Mouse (Mus musculus) embryonic facial prominence, embryonic 13.5 days (tissue): ENCODE results near the gene Plekho1. TPM values are rescaled to one million over a fixed set of nuclear protein-coding genes. Genes with fewer than 3 reads are reported as not detected.
A peak's percentile ranks its signal among the peaks of the same experiment; 100 is the strongest.

ENCODE experiments used
- ATAC-seq: fragments of 200-750 bp; cut with Nextera tagmentation; 2 replicates; pipeline ENCODE4 v1.8.0; 2017; ENCODE audit warnings: low read depth; ENCODE audit not compliant: insufficient number of reproducible peaks, insufficient read depth, low FRiP score, low TSS enrichment
- H3K27ac ChIP-seq: fragments of 300-500 bp; sonication (generic); 2 replicates; pipeline ENCODE4 v1.5.1; 2015; ENCODE audit warnings: moderate library complexity, mild to moderate bottlenecking, inconsistent platforms
- H3K27me3 ChIP-seq: fragments of 300-500 bp; sonication (generic); 2 replicates; pipeline ENCODE4 v1.6.1; 2015; ENCODE audit warnings: mild to moderate bottlenecking, inconsistent platforms
- H3K36me3 ChIP-seq: fragments of 300-500 bp; sonication (generic); 2 replicates; pipeline ENCODE4 v1.6.1; 2015; ENCODE audit warnings: mild to moderate bottlenecking, inconsistent platforms
- H3K4me1 ChIP-seq: fragments of 300-500 bp; sonication (generic); 2 replicates; pipeline ENCODE4 v1.6.1; 2015; ENCODE audit warnings: inconsistent platforms
- H3K4me2 ChIP-seq: fragments of 300-500 bp; sonication (generic); 2 replicates; pipeline ENCODE4 v1.6.1; 2015; ENCODE audit warnings: moderate library complexity, mild to moderate bottlenecking, inconsistent platforms
- H3K4me3 ChIP-seq: fragments of 300-500 bp; sonication (generic); 2 replicates; pipeline ENCODE4 v1.5.1; 2015; ENCODE audit warnings: mild to moderate bottlenecking, inconsistent platforms
- H3K9ac ChIP-seq: fragments of 300-500 bp; sonication (generic); 2 replicates; pipeline ENCODE4 v1.6.1; 2015; ENCODE audit warnings: mild to moderate bottlenecking, inconsistent platforms
- H3K9me3 ChIP-seq: fragments of 300-500 bp; sonication (generic); 2 replicates; pipeline ENCODE4 v1.6.1; 2016; ENCODE audit warnings: inconsistent platforms
- WGBS: fragments of 180-500 bp; shearing (Covaris S2); methylation state at CpG from one replicate; pipeline ENCODE4 v1.1.7; 2015; ENCODE audit warnings: mixed read lengths; 5-methylcytosine and 5-hydroxymethylcytosine counted together
- polyA plus RNA-seq: library from polyadenylated mRNA; unstranded; fragments of >200 nt; fragmentation: Nextera tagmentation; extraction: Ambion mirVana; gene quantifications from 2 replicates; pipeline ENCODE4 v1.2.1, GENCODE M21; 2015

The Plekho1 gene
- polyA plus RNA-seq, 1 experiment from 2014 or later, result 47.7 TPM

GRCm38 (mm10) chr3:95992990-95993603 lies 2.7 kb downstream of the Plekho1 start:
- Histone ChIP-seq H3K36me3 (peaks cover 49% of the 10 kb centered on the region), H3K27ac (peak overlapping the region; percentile 99; the same call in 1 of the 2 replicates), H3K4me2 (peak overlapping the region; percentile 80), H3K9ac (peak overlapping the region; percentile 96), H3K4me1 (peaks cover 49% of the 10 kb centered on the region), H3K27me3 (no peaks in the 10 kb centered on the region), H3K4me3 (peak overlapping the region; percentile 80), H3K9me3 (no peaks in the 10 kb centered on the region)
- ATAC-seq, result no peak
- WGBS, result 46% methylated on average over 5 of the region's 5 CpGs

- Histone ChIP-seq H3K9ac (no peak overlapping the region), H3K36me3 (peaks cover 58% of the 10 kb centered on the region), H3K4me2 (no peak overlapping the region), H3K27me3 (no peaks in the 10 kb centered on the region), H3K4me1 (peaks cover 51% of the 10 kb centered on the region), H3K4me3 (no peak overlapping the region), H3K27ac (0 out of 2 replicates have a peak overlapping the region, but pooled peaks have one; percentile 40), H3K9me3 (no peaks in the 10 kb centered on the region)
- WGBS, result 83% methylated on average over 12 of the region's 12 CpGs
- ATAC-seq, result no peak
Measured at GRCm38 (mm10) chr3:95990413-95990941, 5.3 kb downstream of the Plekho1 start.

GRCm38 (mm10) chr3:95988969-95989368 lies 6.8 kb downstream of the Plekho1 start:
- Histone ChIP-seq H3K4me1 (peaks cover 51% of the 10 kb centered on the region), H3K4me2 (no peak overlapping the region), H3K27ac (0 out of 2 replicates have a peak overlapping the region, but pooled peaks have one; percentile 7), H3K9me3 (no peaks in the 10 kb centered on the region), H3K9ac (peak overlapping the region; percentile 27; the same call in 1 of the 2 replicates), H3K27me3 (no peaks in the 10 kb centered on the region), H3K36me3 (peaks cover 58% of the 10 kb centered on the region), H3K4me3 (no peak overlapping the region)
- ATAC-seq, result no peak
- WGBS, result 59% methylated on average over 10 of the region's 10 CpGs

- no peak overlapping the region for H3K9ac ChIP-seq
- H3K4me3 ChIP-seq, result no peak overlapping the region
- H3K36me3 ChIP-seq, result peaks cover 58% of the 10 kb centered on the region
- no peak for ATAC-seq
- no peak overlapping the region for H3K4me2 ChIP-seq
- H3K4me1 ChIP-seq, result peaks cover 43% of the 10 kb centered on the region
- H3K9me3 ChIP-seq, result no peaks in the 10 kb centered on the region
- H3K27ac ChIP-seq, result no peak overlapping the region
- H3K27me3 ChIP-seq, result no peaks in the 10 kb centered on the region
- WGBS, result 83% methylated on average over 1 of the region's 1 CpGs
Measured at GRCm38 (mm10) chr3:95988138-95988537, 7.7 kb downstream of the Plekho1 start.

- no peak for ATAC-seq
- 72% methylated on average over 6 of the region's 6 CpGs for WGBS
Measured at GRCm38 (mm10) chr3:95987386-95988110, 8.3 kb downstream of the Plekho1 start.

GRCm38 (mm10) chr3:95986984-95987383 lies 8.8 kb downstream of the Plekho1 start:
- peak overlapping the region; percentile 93 for H3K27ac ChIP-seq
- no peak for ATAC-seq

More at GRCm38 (mm10) chr3:95987386-95988110, 8.3 kb downstream of the Plekho1 start:
- Histone ChIP-seq H3K9me3 (no peaks in the 10 kb centered on the region), H3K27ac (peak overlapping the region; percentile 93; the same call in 1 of the 2 replicates), H3K36me3 (peaks cover 54% of the 10 kb centered on the region), H3K4me3 (no peak overlapping the region), H3K4me2 (no peak overlapping the region), H3K4me1 (peaks cover 39% of the 10 kb centered on the region), H3K27me3 (no peaks in the 10 kb centered on the region), H3K9ac (no peak overlapping the region)

GRCm38 (mm10) chr3:95986001-95986622 lies 9.7 kb downstream of the Plekho1 start:
- Histone ChIP-seq H3K27me3 (no peaks in the 10 kb centered on the region), H3K4me1 (peaks cover 33% of the 10 kb centered on the region), H3K4me2 (peak overlapping the region; percentile 58), H3K9ac (peak overlapping the region; percentile 67), H3K27ac (peak overlapping the region; percentile 93), H3K4me3 (peak overlapping the region; percentile 28), H3K36me3 (peaks cover 39% of the 10 kb centered on the region), H3K9me3 (no peaks in the 10 kb centered on the region)
- 2% methylated on average over 21 of the region's 21 CpGs for WGBS
- ATAC-seq, result 0 out of 2 replicates have a peak, but pooled peaks have one; percentile 1

More at GRCm38 (mm10) chr3:95986984-95987383, 8.8 kb downstream of the Plekho1 start:
- Histone ChIP-seq H3K9ac (no peak overlapping the region), H3K27me3 (no peaks in the 10 kb centered on the region), H3K36me3 (peaks cover 48% of the 10 kb centered on the region), H3K4me1 (peaks cover 33% of the 10 kb centered on the region), H3K9me3 (no peaks in the 10 kb centered on the region), H3K4me3 (no peak overlapping the region), H3K4me2 (no peak overlapping the region)
- WGBS, result 71% methylated on average over 4 of the region's 4 CpGs

GRCm38 (mm10) chr3:95985209-95986000 lies 10.4 kb downstream of the Plekho1 start:
- Histone ChIP-seq H3K9me3 (no peaks in the 10 kb centered on the region), H3K4me1 (peaks cover 33% of the 10 kb centered on the region), H3K36me3 (peaks cover 32% of the 10 kb centered on the region), H3K4me3 (peak overlapping the region; percentile 28), H3K27ac (peak overlapping the region; percentile 93), H3K27me3 (no peaks in the 10 kb centered on the region), H3K4me2 (peak overlapping the region; percentile 58), H3K9ac (peak overlapping the region; percentile 67)
- 2% methylated on average over 12 of the region's 12 CpGs for WGBS
- peak; percentile 95 for ATAC-seq

- Histone ChIP-seq H3K4me2 (no peak overlapping the region), H3K9ac (no peak overlapping the region), H3K36me3 (peaks cover 2% of the 10 kb centered on the region; the same call in 1 of the 2 replicates), H3K27ac (no peak overlapping the region), H3K4me3 (no peak overlapping the region), H3K9me3 (no peaks in the 10 kb centered on the region), H3K4me1 (peaks cover 25% of the 10 kb centered on the region), H3K27me3 (no peaks in the 10 kb centered on the region)
- WGBS, result 90% methylated on average over 4 of the region's 4 CpGs
- no peak for ATAC-seq
Measured at GRCm38 (mm10) chr3:95982129-95982528, 13.7 kb downstream of the Plekho1 start.

GRCm38 (mm10) chr3:95980276-95980970 lies 15.4 kb downstream of the Plekho1 start:
- Histone ChIP-seq H3K36me3 (no peaks in the 10 kb centered on the region), H3K9me3 (no peaks in the 10 kb centered on the region), H3K27me3 (no peaks in the 10 kb centered on the region), H3K4me3 (no peak overlapping the region), H3K27ac (no peak overlapping the region), H3K4me1 (peaks cover 9% of the 10 kb centered on the region), H3K9ac (no peak overlapping the region), H3K4me2 (no peak overlapping the region)
- WGBS, result 77% methylated on average over 12 of the region's 12 CpGs
- no peak for ATAC-seq
